Mouse (Mus musculus) hindbrain, embryonic 13.5 days (tissue): ENCODE measurements around the gene Vps26c. TPM values are rescaled to one million over a fixed set of nuclear protein-coding genes. Genes with fewer than 3 reads are reported as not detected.

Experiments
- ATAC-seq: fragments of 200-750 bp; cut with Nextera tagmentation; 2 replicates; pipeline ENCODE4 v1.8.0; 2017; ENCODE audit warnings: moderate TSS enrichment; ENCODE audit not compliant: low FRiP score
- H3K27ac ChIP-seq: fragments of 300-500 bp; sonication (generic); 2 replicates; pipeline ENCODE4 v1.5.1; 2015; ENCODE audit warnings: inconsistent platforms, mild to moderate bottlenecking, moderate library complexity
- H3K27me3 ChIP-seq: fragments of 300-500 bp; sonication (generic); 2 replicates; pipeline ENCODE4 v1.6.1; 2015; ENCODE audit warnings: mild to moderate bottlenecking, inconsistent platforms
- H3K36me3 ChIP-seq: fragments of 300-500 bp; sonication (generic); 2 replicates; pipeline ENCODE4 v1.6.1; 2015; ENCODE audit warnings: mild to moderate bottlenecking, inconsistent platforms
- H3K4me1 ChIP-seq: fragments of 300-500 bp; sonication (generic); replicated peaks from 2 replicates; pipeline ENCODE4 v1.6.1; 2015; ENCODE audit warnings: inconsistent platforms
- H3K4me2 ChIP-seq: fragments of 300-500 bp; sonication (generic); 2 replicates; pipeline ENCODE4 v1.6.1; 2015; ENCODE audit warnings: inconsistent platforms, mild to moderate bottlenecking, moderate library complexity
- H3K4me3 ChIP-seq: fragments of 300-500 bp; sonication (generic); 2 replicates; pipeline ENCODE4 v1.5.1; 2015; ENCODE audit warnings: mild to moderate bottlenecking, inconsistent platforms
- H3K9ac ChIP-seq: fragments of 300-500 bp; sonication (generic); 2 replicates; pipeline ENCODE4 v1.6.1; 2015; ENCODE audit warnings: mild to moderate bottlenecking, inconsistent platforms
- H3K9me3 ChIP-seq: fragments of 300-500 bp; sonication (generic); 2 replicates; pipeline ENCODE4 v1.6.1; 2016; ENCODE audit warnings: inconsistent platforms
- WGBS: fragments of 180-500 bp; shearing (Covaris S2); methylation state at CpG from one replicate; pipeline ENCODE4 v1.1.7; 2015; 5-methylcytosine and 5-hydroxymethylcytosine counted together
- polyA plus RNA-seq: library from polyadenylated mRNA; unstranded; fragments of >200 nt; fragmentation: Nextera tagmentation; extraction: Ambion mirVana; gene quantifications from 2 replicates; pipeline ENCODE4 v1.2.1, GENCODE M21; 2015

The Vps26c gene
- polyA plus RNA-seq, 1 experiment from 2014 or later = 83.3 TPM

- no peak overlapping the region for H3K27ac ChIP-seq
- WGBS = 83% methylated on average over 11 of the region's 11 CpGs
- H3K36me3 ChIP-seq = no peaks in the 10 kb centered on the region
- ATAC-seq = no peak
- H3K9ac ChIP-seq = 0 out of 2 replicates have a peak overlapping the region, but pooled peaks have one; percentile 8
- H3K4me2 ChIP-seq = no peak overlapping the region
- no peak overlapping the region for H3K4me3 ChIP-seq
- no peaks in the 10 kb centered on the region for H3K27me3 ChIP-seq
- peaks cover 15% of the 10 kb centered on the region for H3K4me1 ChIP-seq
- no peaks in the 10 kb centered on the region for H3K9me3 ChIP-seq
Observed at GRCm38 (mm10) chr16:94566834-94567585, 40.4 kb upstream of the Vps26c start.

DNA sequence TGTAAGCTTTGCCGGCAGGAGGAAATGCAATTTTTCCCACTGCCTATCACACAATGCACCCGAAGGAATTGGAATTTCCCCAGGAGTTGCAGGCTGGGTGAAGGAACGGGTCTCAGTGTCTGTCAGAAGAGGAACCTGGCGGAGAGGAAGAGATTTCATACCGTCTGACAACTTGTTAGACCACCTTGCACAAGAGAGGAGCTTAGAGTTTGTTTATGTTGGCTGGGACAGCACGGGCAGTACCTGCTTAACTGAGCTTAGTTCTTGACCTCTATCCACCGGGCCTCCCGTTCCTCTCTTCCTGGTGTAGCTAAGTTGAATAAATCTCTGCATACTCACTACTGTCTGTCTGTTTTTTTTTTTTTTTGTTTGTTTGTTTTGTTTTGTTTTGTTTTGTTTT, 39.5 kb upstream of the Vps26c start:
- Histone ChIP-seq H3K9me3 (no peaks in the 10 kb centered on the region), H3K27me3 (no peaks in the 10 kb centered on the region), H3K9ac (no peak overlapping the region; the same call in 1 of the 2 replicates), H3K4me3 (no peak overlapping the region), H3K4me1 (peaks cover 8% of the 10 kb centered on the region; the same call in 1 of the 2 replicates), H3K27ac (no peak overlapping the region), H3K36me3 (no peaks in the 10 kb centered on the region), H3K4me2 (no peak overlapping the region)
- 78% methylated on average over 8 of the region's 8 CpGs for WGBS
- ATAC-seq = no peak

DNA sequence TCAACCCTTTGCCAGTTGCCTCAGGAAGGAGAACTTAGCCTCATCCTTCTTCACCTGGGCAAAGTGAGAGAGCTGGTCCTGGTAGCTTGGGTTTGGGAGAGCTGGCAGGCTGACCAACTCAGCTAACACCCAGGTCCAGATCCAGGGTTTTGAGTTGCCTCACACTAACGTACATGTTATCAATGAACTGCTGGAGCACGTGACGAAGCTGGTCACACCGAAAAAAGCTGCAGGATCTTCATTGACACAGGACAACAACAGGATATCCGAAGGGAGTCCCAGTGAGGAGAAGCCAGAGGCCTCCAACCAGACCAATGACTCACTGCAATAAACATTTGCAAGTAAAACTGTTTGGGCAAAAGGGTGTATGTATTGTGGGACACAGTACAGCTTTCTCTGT, 34.0 kb upstream of the Vps26c start:
- Histone ChIP-seq H3K27me3 (no peaks in the 10 kb centered on the region), H3K9me3 (no peaks in the 10 kb centered on the region), H3K4me3 (no peak overlapping the region), H3K4me1 (no peaks in the 10 kb centered on the region), H3K9ac (no peak overlapping the region), H3K36me3 (no peaks in the 10 kb centered on the region), H3K4me2 (no peak overlapping the region), H3K27ac (no peak overlapping the region)
- no peak for ATAC-seq
- WGBS = 86% methylated on average over 5 of the region's 5 CpGs

DNA sequence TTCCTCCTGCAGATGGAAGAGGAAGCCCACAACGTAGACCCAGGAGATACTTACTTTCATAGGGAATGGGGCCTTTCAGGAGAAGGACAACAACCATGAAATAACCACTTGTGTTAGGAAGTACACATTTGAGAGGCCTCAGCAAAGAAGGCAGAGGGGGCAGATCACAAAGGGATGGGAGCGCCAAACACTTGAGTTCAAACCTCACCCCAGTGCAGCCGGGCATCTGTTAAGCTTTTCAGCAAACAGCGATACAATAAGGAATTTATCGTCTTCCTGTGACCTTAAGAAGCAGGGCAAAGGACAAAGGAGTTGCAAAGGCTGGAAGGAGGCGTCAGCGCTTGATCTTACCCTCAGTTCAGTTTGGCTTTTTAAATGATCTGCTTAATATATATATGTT, 33.2 kb upstream of the Vps26c start:
- H3K36me3 ChIP-seq = no peaks in the 10 kb centered on the region
- no peak overlapping the region for H3K9ac ChIP-seq
- no peak overlapping the region for H3K4me3 ChIP-seq
- no peaks in the 10 kb centered on the region for H3K27me3 ChIP-seq
- no peaks in the 10 kb centered on the region for H3K9me3 ChIP-seq
- WGBS = 69% methylated on average over 7 of the region's 7 CpGs
- no peaks in the 10 kb centered on the region for H3K4me1 ChIP-seq
- no peak overlapping the region for H3K4me2 ChIP-seq
- no peak for ATAC-seq
- no peak overlapping the region for H3K27ac ChIP-seq

DNA sequence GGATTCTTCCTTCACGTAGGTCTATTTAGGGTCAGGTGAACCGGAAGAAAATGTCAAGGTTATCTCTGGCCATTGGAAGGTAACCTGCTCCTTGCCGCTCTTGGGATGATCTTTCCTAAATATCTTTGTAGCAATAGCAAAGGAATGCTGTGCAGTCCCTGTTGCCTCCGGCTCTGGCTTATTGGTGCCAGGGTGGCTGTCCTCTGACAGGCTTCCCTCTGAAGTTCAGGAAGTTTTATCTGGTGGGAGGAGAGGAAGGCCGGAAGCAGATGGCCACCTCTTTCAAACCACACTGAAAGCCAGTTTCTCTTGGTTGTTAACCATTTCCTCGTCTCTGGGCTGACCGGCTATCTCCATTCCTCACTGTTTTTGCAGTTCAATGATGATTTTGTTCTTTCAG, 32.7 kb upstream of the Vps26c start:
- no peaks in the 10 kb centered on the region for H3K27me3 ChIP-seq
- ATAC-seq = no peak
- H3K4me2 ChIP-seq = no peak overlapping the region
- WGBS = 77% methylated on average over 7 of the region's 7 CpGs
- H3K4me1 ChIP-seq = no peaks in the 10 kb centered on the region
- no peak overlapping the region for H3K4me3 ChIP-seq
- no peaks in the 10 kb centered on the region for H3K9me3 ChIP-seq
- H3K9ac ChIP-seq = no peak overlapping the region
- H3K36me3 ChIP-seq = no peaks in the 10 kb centered on the region
- no peak overlapping the region for H3K27ac ChIP-seq

- no peak for ATAC-seq
- no peak overlapping the region for H3K4me3 ChIP-seq
- H3K9ac ChIP-seq = no peak overlapping the region
- no peaks in the 10 kb centered on the region for H3K27me3 ChIP-seq
- WGBS = 81% methylated on average over 5 of the region's 5 CpGs
- H3K4me1 ChIP-seq = no peaks in the 10 kb centered on the region
- no peak overlapping the region for H3K27ac ChIP-seq
- H3K4me2 ChIP-seq = no peak overlapping the region
- no peaks in the 10 kb centered on the region for H3K9me3 ChIP-seq
- H3K36me3 ChIP-seq = no peaks in the 10 kb centered on the region
Observed at GRCm38 (mm10) chr16:94556228-94556627, 29.6 kb upstream of the Vps26c start.

DNA sequence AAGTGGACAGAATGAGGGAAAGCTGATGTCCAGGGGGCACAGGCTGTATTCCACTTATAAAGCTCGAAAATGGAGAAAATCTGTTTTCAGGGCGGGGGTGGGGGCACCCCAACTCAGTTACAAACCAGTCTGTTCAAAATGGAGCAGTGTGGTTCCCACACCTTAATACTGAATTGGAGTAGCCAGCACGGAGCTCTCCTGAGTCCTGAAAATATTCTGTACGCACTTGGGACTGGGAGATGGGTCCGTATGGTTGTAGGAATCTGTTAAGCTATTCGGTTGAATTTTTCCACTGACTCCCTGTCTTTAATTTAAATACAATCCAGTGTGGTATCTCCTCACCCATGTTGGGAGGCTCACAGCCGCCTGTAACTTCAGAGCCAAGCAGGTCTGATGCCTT, 28.7 kb upstream of the Vps26c start:
- H3K4me1 ChIP-seq = no peaks in the 10 kb centered on the region
- ATAC-seq = no peak
- no peak overlapping the region for H3K4me3 ChIP-seq
- H3K4me2 ChIP-seq = no peak overlapping the region
- WGBS = 92% methylated on average over 7 of the region's 7 CpGs
- no peaks in the 10 kb centered on the region for H3K27me3 ChIP-seq
- no peak overlapping the region for H3K9ac ChIP-seq
- H3K9me3 ChIP-seq = no peaks in the 10 kb centered on the region
- no peaks in the 10 kb centered on the region for H3K36me3 ChIP-seq
- H3K27ac ChIP-seq = no peak overlapping the region

- Histone ChIP-seq H3K4me1 (no peaks in the 10 kb centered on the region), H3K4me3 (no peak overlapping the region), H3K9me3 (no peaks in the 10 kb centered on the region), H3K27me3 (no peaks in the 10 kb centered on the region), H3K4me2 (no peak overlapping the region), H3K9ac (no peak overlapping the region), H3K36me3 (no peaks in the 10 kb centered on the region), H3K27ac (no peak overlapping the region)
- ATAC-seq = no peak
Observed at GRCm38 (mm10) chr16:94551934-94552333, 25.3 kb upstream of the Vps26c start.

DNA sequence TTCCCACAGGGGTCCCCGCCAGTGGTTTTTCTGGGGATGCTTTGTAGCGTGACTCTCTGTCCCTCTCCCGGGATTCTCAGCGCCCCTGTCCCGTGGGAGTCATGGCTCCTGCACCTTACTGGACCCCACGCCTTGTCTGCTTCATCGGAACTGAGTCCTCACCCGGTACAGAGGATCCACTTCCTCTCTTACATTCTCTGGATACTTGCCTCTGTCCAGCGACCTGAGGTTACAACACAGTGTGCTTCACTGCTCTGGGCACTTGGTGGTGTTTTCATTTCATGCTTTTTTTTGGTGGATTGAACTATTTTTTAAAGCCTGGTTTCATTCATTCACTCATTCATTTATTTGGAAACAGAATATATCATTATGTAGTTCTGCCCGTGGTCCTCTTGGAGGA, 23.2 kb upstream of the Vps26c start:
- H3K4me1 ChIP-seq = no peaks in the 10 kb centered on the region
- no peak overlapping the region for H3K9ac ChIP-seq
- no peaks in the 10 kb centered on the region for H3K9me3 ChIP-seq
- no peaks in the 10 kb centered on the region for H3K27me3 ChIP-seq
- WGBS = 73% methylated on average over 10 of the region's 10 CpGs
- no peak for ATAC-seq
- no peaks in the 10 kb centered on the region for H3K36me3 ChIP-seq
- H3K27ac ChIP-seq = no peak overlapping the region
- no peak overlapping the region for H3K4me3 ChIP-seq
- no peak overlapping the region for H3K4me2 ChIP-seq

- Histone ChIP-seq H3K27ac (no peak overlapping the region), H3K9ac (no peak overlapping the region), H3K4me3 (no peak overlapping the region), H3K4me1 (no peaks in the 10 kb centered on the region), H3K36me3 (no peaks in the 10 kb centered on the region), H3K9me3 (no peaks in the 10 kb centered on the region), H3K4me2 (no peak overlapping the region), H3K27me3 (no peaks in the 10 kb centered on the region)
- 49% methylated on average over 8 of the region's 8 CpGs for WGBS
- ATAC-seq = no peak
Observed at GRCm38 (mm10) chr16:94545781-94546562, 19.3 kb upstream of the Vps26c start.

- Histone ChIP-seq H3K9ac (no peak overlapping the region), H3K4me1 (no peaks in the 10 kb centered on the region), H3K9me3 (no peaks in the 10 kb centered on the region), H3K27ac (no peak overlapping the region), H3K4me3 (no peak overlapping the region), H3K27me3 (no peaks in the 10 kb centered on the region), H3K36me3 (no peaks in the 10 kb centered on the region), H3K4me2 (no peak overlapping the region)
- WGBS = 53% methylated on average over 11 of the region's 11 CpGs
- ATAC-seq = no peak
Observed at GRCm38 (mm10) chr16:94544540-94545105, 18.0 kb upstream of the Vps26c start.

DNA sequence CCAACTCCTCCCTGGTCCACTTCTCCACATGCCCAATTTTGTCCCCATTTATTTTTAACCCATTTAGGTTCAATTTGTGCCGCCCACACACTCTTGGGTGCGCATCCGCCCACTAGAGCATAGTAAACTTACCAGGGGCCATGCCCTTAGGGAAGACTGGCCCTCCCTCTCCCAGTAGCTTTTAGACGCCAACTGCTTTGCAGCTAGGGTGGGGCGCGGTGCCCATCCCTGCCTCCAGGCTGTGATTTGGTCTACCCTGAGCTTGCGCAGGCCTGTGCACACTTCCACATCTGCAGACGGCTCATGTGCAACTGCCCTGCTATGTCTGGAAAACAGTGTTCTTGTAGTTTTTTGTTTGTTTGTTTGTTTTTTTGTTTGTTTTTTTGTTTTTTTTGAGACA, 16.3 kb upstream of the Vps26c start:
- WGBS = 88% methylated on average over 8 of the region's 8 CpGs
- no peak for ATAC-seq

More for the DNA sequence above, 16.3 kb upstream of the Vps26c start:
- Histone ChIP-seq H3K9me3 (no peaks in the 10 kb centered on the region), H3K4me2 (no peak overlapping the region), H3K4me3 (no peak overlapping the region), H3K27ac (no peak overlapping the region), H3K4me1 (no peaks in the 10 kb centered on the region), H3K27me3 (no peaks in the 10 kb centered on the region), H3K9ac (no peak overlapping the region), H3K36me3 (no peaks in the 10 kb centered on the region)
